Mouse (Mus musculus): Measurements from ENCODE around the gene Nme3.

DNA sequence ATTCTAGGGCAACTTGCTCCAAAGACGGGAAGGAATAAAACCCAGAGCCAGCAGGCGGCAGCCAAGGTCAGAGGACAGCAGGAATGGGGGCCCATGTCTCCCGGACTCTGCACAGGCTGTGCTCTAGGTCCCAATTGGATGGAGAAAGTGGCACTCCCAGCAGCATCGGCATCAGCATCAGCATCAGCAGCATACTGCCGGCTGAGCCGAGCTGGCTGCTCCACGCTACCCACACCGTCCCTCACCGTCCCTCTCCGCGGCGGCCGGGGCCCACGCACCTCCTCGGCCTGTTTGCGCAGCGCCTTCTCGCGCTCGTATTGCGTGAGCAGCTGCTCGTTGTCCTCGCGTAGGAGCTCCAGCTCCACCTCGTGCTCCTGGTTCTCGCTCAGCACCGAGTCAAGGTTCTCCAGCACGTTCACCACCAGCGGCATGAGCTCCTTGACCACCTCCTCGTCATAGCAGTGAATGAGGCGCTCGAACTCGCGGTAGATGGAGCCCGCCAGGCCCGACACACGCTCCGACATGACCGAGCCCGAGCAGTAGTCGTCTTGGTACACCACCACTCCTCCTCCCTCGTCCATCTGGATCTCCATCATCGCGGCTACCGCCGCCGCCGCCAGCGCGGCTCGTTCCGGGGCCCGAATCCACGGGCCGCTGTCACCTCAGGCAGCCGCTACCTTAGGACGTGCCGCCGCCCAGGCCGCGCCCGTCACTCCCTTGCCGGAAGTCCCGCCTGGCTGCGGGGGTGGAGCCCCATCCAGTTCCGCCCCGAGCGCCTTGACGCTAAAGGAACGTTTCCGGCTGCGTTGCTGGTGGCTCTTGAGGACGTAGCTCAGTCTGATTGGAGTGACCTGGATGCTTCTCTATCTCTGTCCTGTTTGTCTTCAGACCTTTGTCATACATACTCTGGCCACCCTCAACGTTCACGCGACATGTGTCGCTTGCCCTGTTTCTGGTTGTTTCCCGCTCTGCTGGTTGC, 40.2 kb downstream of the Nme3 start, which contains the start of gene Mapk8ip3:
- 0 out of 2 replicates have a peak, but pooled peaks have one; percentile 2 for TF ChIP-seq CTCF (IDR thresholded peaks at IDR 0.05; ENCODE audit: extremely low read depth, insufficient read depth, insufficient read length, insufficient replicate concordance)
- peak; percentile 28 for TF ChIP-seq POLR2A (IDR thresholded peaks at IDR 0.05; ENCODE audit: low read depth, low read length)

All from spleen, adult 2 months (tissue).